Mouse (Mus musculus) olfactory bulb, adult 2 months (tissue): ENCODE measurements around the gene Depdc5.

Source experiments
- CTCF ChIP-seq: fragments of 200-500 bp; IDR thresholded peaks from 2 replicates; pipeline ENCODE4 v1.5.1; 2012; ENCODE audit warnings: low read depth, mild to moderate bottlenecking, low read length, moderate library complexity; ENCODE audit not compliant: insufficient read depth
- POLR2A ChIP-seq: fragments of 200-500 bp; IDR thresholded peaks from 2 replicates; pipeline ENCODE4 v1.6.1; 2012; ENCODE audit warnings: mild to moderate bottlenecking, low read depth, low read length, moderate library complexity; ENCODE audit not compliant: insufficient read depth

DNA sequence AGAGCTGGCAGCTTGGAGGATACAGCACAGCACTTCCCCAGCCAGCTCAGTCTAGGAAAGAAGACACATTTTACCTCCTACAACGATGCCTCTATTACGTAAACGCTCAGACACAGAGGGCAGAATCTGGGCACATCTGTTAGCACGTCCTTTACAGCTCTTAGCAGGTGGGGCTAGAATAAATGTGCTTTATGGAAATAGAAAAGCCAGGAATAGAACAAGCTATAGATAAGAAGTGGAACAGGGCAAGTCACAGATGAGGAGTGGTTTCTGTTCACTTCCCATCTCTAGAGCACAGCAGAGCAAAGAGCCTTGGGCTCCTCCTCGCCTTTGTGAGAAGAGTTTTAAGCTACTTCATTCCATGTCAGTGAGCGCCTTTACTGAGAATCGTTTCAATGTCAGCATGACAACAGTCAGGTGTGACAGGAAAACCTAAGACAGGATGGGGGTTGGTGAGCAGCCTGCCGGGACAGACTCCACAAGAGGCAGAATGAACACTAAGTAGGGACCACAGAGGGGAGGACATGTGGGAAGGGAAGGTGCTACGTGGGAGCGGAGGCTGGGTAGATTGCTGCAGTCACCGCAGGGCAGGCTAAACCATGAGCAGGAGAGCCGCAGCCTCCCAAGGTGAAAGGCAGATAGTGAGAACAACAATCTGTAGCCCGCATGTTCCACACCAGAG is 126.6 kb downstream of the Depdc5 start:
- no peak for TF ChIP-seq POLR2A
- no peak for TF ChIP-seq CTCF
